Mouse (Mus musculus) megakaryocyte, adult 5-6 weeks (primary cell): ENCODE results near the gene Ccdc187. TPM values are rescaled to one million over a fixed set of nuclear protein-coding genes. Genes with fewer than 3 reads are reported as not detected.
A peak's percentile ranks its signal among the peaks of the same experiment; 100 is the strongest.

Experiments
- ATAC-seq: 2 replicates; pipeline ENCODE4 v1.8.0; 2016; ENCODE audit warnings: mild to moderate bottlenecking, inconsistent platforms; ENCODE audit not compliant: poor library complexity, severe bottlenecking
- total RNA-seq, 2 experiments: library from RNA; stranded (forward) in 1 of 2; stranded (reverse) in 1 of 2; fragments of 153-499, 151-499 nt in 1 of 2; fragments of 221-1000, 200-1000 nt in 1 of 2; gene quantifications; 2 replicates each; pipeline versions ENCODE4 v1.2.3 to v1.2.4; 2015 to 2017

Gene Ccdc187
- total RNA-seq (2015) (not detected in 2 replicates), total RNA-seq (2017) (not detected in 2 replicates)

DNA sequence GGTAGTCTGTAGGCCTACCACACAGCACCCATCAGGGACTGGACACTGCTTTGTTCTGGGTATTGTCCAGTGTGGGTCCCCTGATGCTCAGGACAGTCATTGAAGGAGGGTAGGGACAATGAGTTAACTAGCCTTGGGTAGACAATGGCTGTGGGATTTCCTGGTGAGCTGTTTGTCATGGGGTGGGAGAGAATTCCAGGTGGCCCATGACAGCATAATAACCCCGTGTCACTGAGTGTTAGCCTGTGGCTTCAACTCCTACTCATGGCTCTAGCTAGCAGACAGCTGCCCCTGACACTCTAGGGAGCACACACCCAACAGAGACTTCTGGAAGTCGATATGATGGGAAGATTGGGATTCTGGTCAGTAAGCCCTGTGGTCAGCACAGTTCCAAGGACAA lies at the start of gene Ccdc187:
TSS of gene Ccdc187 (minus strand) at position 101 of the 400 bp plus-strand sequence.
- no peak for ATAC-seq

DNA sequence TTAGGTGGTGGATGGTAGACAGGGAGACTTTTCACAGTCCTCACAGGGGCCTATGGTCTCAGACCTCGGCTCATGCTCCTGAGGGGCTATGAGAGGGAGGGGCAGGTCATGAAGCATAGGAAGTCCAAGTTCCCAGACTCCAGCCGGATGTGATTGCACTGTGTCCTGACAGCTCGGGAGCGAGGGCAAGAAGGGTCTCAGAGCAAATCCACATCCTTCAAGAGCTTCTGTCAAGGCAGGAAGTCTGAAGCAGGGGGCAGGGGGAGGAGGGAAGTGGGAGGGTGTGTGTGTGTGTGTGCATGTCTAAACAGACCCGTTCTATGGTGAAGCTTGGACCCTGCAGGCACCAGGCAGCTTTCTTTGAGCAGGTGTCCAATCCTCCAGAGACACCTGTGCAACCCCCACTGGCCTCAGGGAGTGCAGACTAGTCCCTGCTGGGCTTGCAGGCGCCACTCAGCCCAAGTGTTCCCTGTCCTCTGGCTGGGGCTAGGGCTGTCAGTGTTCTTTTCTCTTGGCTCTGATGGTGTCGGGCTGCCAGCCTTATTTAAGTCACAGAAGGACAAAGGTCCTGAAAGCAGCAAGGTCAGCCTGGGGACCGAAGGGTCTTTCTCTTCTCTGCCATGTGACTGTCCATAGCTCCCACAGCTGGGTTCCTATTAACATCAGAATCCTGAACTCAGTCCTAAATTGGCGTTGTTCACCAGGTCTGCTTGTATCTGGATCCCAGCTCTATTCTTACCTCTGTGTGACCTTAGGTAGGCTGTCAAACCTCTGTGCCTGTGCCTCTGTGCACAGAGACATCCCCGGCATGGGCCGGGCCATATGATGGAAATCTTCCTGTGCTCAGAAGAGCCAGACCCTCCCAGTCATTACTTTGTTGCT lies 48.5 kb upstream of the Ccdc187 start:
- ATAC-seq: no peak

DNA sequence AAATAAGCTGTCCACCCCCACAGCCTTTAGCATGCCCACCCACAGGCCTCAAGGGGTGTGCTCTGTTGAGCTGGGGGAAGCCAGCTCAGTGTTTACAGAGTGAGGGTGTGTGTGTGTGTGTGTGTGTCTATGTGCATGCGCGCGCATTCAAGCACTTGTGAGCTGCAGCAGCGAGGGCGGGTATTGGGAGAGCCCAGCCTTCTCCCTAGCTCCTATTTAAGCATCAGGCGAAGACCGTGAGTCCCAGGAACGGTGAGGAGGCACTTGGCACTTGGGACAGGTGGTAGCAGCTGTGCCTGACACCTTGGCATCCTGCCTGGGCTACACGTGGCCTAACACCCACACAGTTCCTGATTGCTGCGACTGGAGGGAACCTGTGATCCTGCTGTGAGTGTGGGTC lies 47.7 kb upstream of the Ccdc187 start:
- ATAC-seq: no peak

DNA sequence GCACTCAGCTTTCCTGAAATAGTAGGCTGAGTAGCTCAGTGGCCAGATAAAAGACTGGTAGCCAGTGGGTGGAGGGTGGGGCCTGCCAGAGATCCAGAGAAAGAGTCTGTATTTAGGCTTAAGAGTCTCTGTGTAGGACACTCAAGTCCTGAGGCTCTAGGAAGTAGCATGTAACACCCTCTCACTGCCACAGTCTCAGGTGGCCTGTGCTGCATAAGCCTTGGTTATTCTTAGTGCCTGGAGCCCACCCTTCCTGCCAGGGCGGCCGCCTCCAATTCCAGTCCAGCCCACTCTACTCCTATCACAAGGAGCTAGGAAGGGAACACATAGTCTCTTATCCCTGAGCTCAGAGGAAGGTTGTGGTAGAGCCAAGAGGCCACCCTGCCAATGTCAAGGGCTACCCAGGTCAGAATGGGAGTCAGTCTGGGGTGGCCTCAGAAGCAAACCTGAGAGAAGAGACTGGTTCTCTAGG lies 47.2 kb upstream of the Ccdc187 start:
- ATAC-seq: no peak

DNA sequence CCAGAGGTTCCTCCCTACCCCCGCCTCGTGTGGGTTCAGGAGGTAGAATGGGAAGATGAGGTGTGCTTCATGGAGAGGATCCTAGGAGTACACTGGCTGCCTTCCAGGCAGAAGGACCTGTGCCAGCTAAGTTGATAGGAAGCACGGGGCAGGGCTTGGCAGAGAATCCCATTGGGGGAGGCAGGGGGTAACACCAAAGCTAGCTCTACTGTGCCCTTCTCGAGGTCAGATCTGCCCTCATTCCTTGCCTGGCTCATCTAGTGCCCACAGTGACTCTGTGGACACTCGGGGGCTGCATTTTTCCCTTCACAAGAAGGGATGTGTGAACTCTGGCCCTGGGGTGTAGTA lies 44.8 kb upstream of the Ccdc187 start:
- no peak for ATAC-seq

DNA sequence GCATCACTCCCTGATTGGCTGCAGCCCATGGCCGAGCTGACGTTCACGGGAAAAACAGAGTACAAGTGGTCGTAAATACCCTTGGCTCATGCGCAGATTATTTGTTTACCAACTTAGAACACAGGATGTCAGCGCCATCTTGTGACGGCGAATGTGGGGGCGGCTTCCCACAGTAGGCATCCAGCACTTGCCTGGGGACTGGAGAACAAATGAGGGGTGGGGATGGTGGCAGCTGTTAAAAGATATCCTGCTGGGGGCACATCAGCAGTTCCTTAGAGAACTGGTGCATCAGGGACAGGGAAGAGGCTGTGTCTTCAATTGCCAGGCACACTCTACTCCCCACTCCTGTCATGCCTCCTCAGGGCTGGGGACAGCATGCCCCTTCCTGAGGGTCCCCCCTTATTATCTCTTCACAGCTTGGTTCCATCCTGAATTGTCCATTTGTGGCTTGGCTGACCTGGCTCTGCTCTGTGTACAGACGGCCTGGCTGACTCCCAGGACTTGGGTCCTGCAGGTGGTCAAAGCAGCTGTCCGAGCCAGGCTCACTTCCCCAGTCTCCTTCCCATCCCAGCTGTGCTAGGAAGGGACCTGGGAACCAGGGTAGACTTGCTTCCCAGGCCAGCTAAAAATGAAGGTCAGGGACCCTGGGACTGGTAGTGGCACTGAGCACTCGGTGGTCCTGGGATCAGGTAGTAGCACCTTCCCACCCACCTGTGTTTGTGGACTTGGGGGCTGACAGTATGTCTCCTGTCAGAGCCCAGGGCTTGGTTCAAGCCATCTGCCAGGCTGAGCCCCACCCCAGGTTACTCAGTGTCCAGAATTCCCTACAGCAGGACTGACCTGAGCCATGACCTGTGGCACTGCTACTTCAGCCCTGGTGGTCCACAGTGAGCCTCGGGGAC lies 44.2 kb upstream of the Ccdc187 start:
- no peak for ATAC-seq

DNA sequence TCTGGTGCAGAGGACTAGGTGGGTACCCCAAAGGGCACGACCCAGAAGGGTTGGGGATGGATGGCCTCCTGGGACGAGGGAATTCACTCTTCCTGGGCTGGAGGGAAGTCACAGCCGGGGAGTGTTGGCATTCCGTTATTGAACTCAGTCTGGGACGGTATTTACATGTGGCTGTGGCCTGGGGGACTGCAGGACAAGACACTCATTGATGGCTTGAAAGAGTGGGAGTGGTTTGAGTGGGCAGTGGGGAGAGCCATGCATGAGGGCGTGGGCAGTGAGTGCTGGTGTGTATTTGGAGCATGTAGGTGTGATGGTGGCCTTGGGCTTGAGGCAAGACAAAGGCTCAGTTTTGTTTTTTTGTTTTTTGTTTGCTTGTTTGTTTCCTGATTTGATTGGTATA lies 36.3 kb upstream of the Ccdc187 start:
- ATAC-seq: no peak

DNA sequence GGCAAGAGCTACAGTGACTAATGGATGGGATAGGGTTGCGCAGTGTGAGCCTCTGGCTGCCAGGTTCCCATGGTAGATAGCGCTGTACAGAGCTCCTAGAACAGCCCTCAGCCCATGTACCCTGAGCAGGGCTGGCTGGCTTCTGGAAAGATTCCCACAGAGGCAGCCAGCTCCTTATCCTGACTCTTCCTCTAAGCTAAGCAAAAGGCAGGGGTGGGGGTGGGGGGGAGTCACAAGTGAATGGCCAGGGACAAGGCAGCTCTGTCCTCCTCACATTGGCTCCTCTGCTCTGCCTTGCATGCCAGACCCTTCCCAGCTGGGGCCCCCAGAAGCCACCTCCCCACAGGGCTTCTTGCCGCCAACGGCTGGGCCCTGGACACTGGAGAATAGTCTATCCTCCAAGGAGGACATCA lies 35.7 kb upstream of the Ccdc187 start:
- ATAC-seq: no peak

DNA sequence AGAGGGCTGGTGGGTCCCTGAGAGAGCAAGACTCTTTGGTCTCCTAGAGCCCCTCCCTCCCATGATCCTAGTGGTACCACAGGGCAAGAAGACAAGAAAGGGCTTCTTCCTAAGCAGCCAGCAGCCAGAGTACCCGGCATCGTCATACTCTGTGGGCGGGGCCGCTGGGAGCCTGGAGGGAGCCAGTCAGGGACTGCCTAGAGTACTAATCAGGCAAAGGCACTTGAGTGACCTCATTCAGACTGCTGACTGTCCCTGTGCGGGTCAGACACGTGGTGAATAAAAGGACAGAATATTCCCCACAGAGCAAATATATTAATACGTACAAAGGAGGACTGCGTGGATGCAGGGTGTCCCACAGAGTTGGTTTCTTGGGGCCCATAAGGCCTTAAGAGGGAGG lies 35.0 kb upstream of the Ccdc187 start:
- no peak for ATAC-seq

DNA sequence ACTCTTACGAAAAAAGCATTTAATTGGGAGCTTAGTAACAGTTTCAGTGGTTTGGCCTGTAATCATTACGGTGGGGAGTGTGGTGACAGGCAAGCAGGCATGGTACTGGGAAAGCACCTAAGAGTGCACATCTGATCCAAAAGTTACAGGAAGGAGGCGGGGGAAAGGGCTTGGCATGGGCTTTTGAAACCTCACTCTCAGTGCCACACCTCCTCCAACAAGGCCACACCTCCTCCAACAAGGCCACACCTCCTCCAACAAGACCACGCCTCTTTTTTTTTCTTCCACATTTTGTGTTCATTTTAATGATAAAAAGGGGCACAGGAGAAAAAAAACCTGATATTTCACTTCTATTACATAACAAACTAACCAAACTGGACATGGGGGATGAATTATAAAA lies 33.5 kb upstream of the Ccdc187 start:
- no peak; the same call in 1 of the 2 replicates for ATAC-seq

DNA sequence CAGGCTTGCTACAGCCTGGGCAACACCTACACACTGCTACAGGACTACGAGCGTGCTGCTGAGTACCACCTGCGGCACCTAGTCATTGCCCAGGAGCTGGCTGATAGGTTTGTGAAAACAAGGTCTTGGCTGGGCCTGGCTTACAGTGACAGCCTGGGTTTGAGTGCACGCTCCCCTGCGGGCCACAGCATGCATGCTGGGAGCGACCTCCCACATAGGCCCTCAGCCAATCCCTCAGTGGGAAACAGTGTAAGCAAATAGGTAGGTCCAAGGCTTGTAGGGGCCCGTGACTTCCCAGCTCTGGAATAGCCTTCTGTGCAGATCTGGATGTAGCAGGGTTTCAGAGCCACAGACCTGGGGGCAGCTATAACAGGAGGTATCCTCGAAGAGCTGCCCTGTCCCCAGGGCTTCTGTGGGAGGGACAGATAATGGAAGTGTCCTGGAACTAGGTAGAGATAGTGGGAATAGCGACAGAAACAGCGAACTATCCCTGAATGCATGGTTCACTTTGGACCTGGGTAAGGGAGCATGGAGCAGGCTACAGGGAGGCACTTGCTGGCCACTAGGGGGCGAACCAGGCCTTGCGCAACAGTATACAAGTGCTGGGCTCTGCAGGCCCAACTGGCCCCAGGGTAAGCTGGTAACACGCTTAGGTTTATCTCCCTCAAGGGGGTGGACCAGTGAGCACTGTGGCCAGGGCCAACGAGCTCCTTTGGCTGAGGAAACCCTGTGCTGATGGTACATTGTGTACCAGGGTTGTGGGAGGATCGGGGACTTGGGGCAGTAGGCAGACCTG lies 31.2 kb upstream of the Ccdc187 start:
- ATAC-seq: peak; percentile 74

DNA sequence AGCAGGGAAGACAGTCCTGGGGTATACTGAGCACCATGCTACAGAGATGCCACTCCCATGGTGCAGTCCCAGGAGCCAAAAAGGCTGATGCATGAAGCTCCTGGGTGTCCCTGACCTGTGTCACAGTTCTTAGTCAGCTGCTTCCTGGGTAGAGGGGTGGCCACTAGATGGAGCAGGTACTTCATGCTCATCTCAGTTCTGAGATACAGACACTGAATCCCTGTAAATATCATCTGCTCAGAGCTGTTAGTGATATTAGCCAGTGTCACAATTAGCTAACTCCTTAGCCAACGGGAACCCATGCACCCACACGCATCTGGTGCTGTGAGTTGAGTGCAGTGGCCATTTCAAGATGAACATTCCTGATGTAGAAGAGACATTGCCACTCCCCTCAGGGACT lies 30.6 kb upstream of the Ccdc187 start:
- ATAC-seq: no peak

DNA sequence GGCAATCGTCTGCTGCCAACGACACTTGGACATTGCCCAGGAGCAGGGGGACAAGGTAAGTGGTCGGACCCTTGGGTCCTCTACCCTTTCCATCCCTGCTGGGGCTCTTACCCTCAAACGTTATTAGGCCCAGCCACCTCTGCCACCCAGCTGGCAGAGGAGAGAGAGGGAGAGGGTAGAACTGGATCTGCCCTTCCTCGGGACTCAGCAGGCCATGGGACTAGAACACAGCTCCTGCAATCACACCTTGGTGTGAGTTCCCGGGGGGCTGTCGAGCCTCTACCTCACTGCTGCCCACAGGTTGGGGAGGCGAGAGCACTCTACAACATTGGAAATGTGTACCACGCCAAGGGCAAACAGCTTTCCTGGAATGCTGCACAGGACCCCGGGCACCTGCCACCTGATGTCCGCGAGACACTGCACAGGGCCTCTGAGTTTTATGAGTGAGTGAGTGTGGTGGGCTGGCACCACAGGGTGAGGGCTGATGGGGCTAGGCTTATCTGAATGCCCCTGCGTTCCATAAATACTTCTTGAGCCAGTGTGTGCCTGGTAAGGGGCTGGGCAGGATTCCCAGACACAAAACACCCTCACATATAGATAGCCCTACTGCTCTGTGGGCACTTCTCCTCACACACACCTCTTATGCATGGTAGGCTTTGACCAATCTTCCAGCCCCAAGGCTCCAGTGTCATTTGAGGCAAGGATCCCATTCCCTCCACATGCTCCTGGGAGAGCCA lies 29.4 kb upstream of the Ccdc187 start:
- no peak for ATAC-seq

DNA sequence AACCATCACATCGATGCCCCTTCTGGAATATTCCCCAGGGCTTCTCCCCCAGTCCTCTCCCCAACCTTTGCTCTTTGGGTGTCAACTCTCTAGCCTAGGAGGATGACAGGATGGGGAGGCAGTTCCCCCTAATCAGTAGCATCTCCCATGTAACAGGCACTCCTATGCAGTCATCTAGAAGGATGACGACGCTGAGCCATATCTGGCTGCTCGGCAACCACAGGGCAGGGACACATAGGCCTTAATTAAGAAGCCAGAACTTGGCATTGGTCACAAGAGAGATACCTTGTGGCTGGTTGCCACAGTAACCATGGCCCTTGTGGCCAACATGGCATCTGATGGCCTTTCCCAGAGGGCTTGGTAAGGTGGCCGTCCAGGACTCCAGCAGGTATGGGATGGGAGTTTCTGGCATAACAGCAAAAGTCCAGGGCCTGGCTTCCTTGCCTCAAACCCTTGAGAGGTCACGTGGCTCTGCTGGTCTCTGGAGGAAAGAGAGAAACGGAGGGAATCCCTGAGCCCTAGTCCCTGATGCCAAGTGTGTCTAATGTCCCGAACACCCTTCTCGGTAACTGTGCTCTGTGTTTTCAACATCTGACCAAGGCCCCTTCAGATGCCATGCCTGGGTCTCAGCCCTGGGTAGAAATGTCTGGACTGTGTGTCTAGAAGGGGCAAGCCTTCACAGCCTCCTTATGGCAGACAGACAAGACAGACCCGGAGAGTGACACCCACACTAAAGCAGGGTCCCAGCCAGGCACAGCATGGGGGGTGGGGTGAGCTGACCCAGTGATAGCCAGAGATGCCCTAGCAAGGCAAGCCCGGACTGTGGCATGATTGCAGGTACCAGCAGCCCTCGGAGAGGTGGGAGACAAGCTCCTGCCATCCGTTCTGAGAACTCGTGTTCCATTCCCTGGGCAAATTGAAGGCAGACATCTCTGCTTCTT lies 26.2 kb upstream of the Ccdc187 start:
- ATAC-seq: no peak

DNA sequence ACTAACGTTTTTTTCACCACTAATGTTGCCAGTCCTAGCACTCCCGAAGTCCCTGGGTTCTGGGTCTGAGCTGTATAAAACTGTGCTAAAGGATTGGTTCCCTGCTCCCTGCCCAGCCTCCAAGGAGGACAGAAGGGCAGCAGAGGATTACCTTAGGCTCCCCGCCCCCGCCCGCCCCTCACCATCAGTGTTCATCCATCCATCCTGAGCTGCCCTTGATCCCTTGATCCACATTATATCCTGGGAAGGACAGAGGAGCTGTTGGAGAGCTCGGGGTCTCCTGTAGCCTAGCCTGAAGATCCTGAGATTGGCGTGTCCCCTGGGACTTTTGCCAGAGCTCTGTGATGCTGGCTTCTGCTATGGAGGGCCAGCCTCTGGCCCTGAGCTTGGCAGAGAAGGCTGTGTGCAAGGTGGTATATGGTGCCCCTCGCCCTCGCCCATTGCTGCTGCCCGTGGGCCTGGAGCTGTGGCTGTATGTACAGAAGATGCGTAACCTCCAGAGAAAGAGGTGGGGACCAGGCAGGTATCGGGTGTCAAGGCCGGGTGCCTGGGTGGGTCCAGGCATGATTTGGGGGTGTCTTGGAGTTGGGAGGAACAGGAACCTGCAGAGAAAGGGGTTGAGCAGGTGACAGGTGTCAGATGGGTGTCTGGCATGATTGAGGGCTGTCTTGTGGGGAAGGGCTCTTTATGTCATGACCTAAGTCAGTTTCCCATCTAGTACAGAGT lies 25.3 kb upstream of the Ccdc187 start:
- no peak for ATAC-seq

DNA sequence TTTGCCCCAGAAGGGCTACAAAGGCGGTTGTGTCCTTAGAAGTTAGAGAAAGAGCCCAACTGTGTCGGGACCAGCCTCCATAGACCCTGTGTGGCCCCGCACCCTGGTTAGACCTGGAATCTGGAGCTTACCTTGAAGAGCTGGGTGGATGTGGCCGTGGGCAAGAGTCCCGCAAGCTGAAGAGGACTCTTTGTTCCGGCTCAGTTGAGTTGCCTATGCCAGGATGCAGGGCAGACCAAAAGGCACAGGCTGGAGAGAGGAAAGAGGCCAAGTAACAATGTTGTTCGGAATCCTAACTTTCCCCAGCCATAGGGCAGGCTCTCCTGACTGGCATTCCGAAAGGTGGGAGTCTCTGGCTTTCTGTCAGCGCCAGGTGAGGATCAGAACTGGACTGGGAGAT lies 24.8 kb upstream of the Ccdc187 start:
- ATAC-seq: no peak

DNA sequence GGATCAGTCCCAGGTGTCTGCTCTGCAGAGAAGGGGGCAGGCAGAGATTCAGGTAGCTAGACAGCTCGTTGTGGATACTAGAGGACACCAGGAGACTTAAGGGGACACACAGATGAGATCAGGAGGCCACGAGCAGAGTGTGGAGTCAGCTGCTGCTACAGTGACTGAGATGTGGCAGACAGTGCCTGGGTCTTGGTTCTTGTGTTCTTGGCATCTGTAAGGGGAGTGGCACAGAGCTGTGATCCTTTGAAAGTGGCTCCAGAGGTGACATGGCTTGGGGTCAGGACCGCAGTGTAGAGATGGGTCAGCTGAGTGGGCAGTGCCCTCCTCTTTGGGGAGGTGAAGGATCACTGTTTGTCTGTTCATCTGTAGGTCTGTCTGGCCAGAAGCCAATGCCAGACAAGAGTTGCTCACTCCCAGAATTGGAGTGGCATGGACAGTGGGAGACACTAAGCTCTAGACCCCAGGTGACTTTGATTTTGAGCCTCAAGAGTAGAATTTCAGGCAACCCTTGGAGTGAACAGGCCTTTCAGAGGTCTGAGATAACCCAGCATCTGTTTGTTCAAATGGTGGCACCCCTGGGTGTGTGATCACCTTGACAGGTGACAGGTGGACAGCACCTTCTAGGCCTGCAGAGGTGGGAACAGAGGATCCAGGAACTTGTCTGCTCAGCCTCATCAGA lies 23.8 kb upstream of the Ccdc187 start:
- no peak for ATAC-seq

DNA sequence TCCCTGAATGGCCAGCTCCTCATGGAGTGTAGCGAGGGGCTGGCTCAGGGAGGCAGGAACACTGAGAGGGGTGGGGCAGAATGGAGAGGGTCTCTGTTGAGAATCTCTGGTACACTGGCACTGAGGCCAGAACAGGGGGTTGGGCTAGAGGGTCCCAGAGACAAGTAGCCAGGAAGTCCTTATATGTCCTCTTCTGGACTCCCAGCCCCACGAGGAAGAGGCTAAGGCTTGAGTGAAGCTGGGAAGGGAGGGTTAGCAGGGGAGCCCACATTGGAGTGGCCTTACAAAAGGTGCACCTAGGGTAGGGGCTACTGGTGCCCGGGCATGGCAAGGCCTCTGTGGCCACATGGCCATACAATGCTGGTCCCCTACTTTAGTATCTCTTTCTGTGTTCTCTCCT lies 23.0 kb upstream of the Ccdc187 start:
- ATAC-seq: no peak
